Mouse (Mus musculus) cortical plate, adult 2 months (tissue): Measurements from ENCODE around the gene Epb41l4b. TPM values are rescaled to one million over a fixed set of nuclear protein-coding genes. Genes with fewer than 3 reads are reported as not detected.

Source experiments
- H3K27ac ChIP-seq: fragments of 200-500 bp; 2 replicates; pipeline ENCODE4 v1.5.1; 2012; ENCODE audit warnings: low read length, control low read depth, inconsistent platforms; ENCODE audit not compliant: insufficient read depth
- H3K4me1 ChIP-seq: fragments of 200-500 bp; 2 replicates; pipeline ENCODE4 v1.6.1; 2011; ENCODE audit warnings: low read length; ENCODE audit not compliant: control insufficient read depth, insufficient read depth
- H3K4me3 ChIP-seq: fragments of 200-500 bp; 2 replicates; pipeline ENCODE4 v1.5.1; 2011; ENCODE audit warnings: mild to moderate bottlenecking, low read length, control low read depth; ENCODE audit not compliant: insufficient read depth
- CTCF ChIP-seq: fragments of 200-500 bp; IDR thresholded peaks from 2 replicates; pipeline ENCODE4 v1.5.1; 2011; ENCODE audit warnings: mild to moderate bottlenecking, control low read depth, low read length; ENCODE audit not compliant: insufficient read depth; ENCODE audit errors: extremely low read depth
- POLR2A ChIP-seq: fragments of 200-500 bp; IDR thresholded peaks from 2 replicates; pipeline ENCODE4 v1.6.1; 2011; ENCODE audit warnings: mild to moderate bottlenecking, low read length, control low read depth; ENCODE audit not compliant: insufficient read depth; ENCODE audit errors: extremely low read depth
- polyA plus RNA-seq: library from polyadenylated mRNA; depleted of rRNA; stranded (reverse); fragments of >200 nt; gene quantifications from 2 replicates; pipeline ENCODE4 v1.2.3, GENCODE M21; 2012

Gene Epb41l4b
- polyA plus RNA-seq, 1 experiment = 17.7 TPM

DNA sequence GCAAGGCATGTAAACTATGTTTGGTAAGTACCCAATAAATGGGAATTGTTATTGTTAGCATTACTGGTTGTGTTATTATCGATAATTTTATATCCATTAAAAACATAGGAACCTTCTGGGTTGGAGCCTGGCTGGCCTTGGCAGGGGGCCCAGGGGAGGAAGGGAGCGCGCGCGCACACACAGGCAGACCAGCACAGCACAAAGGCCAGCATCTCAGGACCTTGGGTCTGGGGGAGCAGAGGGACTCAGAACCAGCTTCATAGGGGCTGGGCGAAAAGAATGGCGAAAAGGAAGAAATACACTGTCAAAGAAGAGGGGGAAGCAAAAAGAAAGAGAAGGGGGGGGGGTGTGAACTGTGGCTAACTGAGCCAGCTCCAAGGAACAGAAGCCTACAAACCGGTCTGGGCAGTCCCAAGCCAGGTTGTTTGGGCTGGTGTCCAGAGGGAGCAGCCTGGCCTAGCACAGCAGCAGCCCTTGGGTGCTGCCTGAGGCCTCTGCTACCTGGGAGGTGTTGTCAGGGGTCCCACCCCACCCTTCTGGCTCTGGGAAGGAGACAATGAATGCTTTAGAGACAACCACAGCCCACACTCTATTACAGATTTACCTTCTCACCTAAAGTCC is 13.4 kb upstream of the Epb41l4b start:
- Histone ChIP-seq H3K27ac (no peak overlapping the region), H3K4me3 (no peak overlapping the region), H3K4me1 (no peaks in the 10 kb centered on the region)
- TF ChIP-seq POLR2A (no peak), CTCF (no peak)

DNA sequence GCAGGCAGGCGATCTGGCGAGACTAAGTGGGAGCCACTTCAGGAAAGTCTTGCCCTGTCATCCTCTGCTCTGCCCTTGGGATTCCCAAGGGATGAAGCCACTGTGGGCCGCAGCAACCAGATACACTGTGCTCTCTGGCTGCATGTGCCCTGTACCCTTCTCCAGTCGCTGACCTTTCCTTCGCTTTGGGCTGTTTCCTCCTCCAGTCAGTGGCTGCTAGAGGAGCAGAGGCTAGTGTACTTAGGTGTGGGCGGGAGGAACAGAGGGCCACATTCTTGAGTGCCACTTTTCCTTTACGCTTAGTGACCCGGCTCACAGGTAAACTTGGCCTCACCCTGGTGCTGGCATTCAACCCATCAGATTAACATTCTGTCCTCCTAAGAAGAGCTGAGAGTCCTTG is 10.6 kb upstream of the Epb41l4b start:
- TF ChIP-seq POLR2A (no peak), CTCF (no peak)

DNA sequence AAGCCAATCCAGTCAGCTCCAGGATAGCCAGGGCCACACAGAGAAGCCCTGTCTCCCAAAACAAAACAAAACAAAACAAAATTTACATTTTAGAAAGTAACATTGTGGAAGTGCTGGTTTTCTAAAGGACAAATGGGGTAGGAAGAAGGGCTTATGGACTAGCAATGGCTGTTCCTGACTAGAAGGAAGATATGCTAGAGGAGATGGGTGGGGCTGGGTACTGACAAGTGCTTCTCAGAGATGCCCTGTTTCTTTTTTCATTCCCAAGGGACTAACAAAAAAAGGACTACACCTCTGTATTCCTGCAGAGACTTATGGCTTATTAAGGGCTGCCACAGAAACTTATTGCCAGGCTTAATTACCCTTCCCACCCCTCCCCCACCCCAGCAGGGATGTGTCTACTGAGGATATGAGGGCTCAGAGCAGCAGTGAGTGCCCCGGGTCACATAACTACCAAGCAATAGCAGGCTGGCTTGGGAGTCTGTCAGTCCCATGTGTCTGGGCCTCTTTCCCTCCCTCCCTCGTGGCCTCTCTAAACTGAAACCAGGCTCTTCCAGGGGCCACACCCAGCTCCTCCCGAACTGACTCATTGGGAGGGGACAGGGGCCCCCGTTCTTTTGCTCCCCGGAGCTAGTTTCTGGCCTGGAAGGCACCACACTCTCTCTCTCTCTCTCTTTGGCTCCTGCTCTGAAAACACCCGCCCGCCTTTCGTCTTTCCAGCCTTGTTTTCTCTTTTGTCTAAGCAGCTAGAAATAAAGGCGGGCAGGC is 10.0 kb upstream of the Epb41l4b start:
- TF ChIP-seq CTCF (no peak), POLR2A (no peak)
- no peak overlapping the region for H3K27ac ChIP-seq

More for the DNA sequence above, 10.6 kb upstream of the Epb41l4b start:
- Histone ChIP-seq H3K27ac (no peak overlapping the region), H3K4me1 (no peaks in the 10 kb centered on the region), H3K4me3 (no peak overlapping the region)

DNA sequence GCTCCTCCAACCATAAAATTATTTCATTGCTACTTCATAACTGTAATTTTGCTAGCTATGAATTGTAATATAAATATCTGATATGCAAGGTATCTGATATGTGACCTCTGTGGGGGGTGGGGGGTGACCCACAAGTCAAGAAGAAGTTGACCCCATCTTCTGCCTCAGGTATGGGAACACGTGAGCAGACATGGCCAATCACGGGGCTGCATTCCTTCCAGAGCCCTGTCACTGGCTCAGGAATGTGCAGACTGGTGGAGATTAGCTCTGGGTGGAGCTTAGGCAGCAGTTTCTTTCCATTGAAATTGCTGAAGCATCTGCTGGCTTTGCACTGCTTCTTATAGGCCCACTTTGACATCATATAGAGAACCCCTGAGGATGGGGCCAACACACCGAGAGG is 4.9 kb upstream of the Epb41l4b start:
- no peak overlapping the region for H3K27ac ChIP-seq
- no peak for TF ChIP-seq POLR2A
- no peak for TF ChIP-seq CTCF
- H3K4me1 ChIP-seq = no peaks in the 10 kb centered on the region
- H3K4me3 ChIP-seq = no peak overlapping the region

More for the DNA sequence above, 10.0 kb upstream of the Epb41l4b start:
- Histone ChIP-seq H3K4me3 (no peak overlapping the region), H3K4me1 (no peaks in the 10 kb centered on the region)

DNA sequence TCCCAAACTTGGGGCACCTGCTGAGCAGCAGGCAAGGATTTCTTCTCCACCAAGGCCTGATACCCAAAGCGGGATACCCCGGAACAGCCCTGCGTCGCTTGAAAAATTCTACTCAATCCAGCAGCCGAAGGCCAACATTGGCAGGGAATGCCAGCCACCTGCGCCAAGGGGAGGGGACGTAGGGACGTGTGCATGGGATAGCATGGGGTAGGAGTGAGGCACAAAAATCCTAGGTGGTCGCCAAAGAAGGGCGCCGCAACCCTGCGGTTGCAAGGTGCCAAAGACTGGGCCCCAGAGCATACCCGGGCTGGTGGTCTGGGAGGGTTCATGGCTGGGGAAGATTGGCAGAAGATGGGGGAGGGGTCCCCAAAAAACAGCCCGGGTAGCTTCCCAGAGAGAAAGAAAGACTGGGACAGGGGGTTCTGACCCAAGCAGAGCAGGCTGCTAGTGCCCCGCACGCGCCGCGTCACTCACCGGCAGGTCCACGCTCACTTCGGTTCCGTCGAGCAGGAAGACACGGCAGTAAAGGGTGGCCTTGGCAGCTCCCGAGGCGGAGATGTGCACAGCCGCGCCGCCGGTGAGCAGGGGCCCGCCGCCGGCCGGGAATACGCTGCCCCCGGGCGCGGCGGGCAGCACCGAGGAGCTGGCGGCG is 737 bp downstream of the Epb41l4b start:
- Histone ChIP-seq H3K27ac (no peak overlapping the region), H3K4me3 (peak overlapping the region; percentile 77), H3K4me1 (peaks cover 2% of the 10 kb centered on the region; the same call in 1 of the 2 replicates)
- TF ChIP-seq POLR2A = no peak
- no peak for TF ChIP-seq CTCF

DNA sequence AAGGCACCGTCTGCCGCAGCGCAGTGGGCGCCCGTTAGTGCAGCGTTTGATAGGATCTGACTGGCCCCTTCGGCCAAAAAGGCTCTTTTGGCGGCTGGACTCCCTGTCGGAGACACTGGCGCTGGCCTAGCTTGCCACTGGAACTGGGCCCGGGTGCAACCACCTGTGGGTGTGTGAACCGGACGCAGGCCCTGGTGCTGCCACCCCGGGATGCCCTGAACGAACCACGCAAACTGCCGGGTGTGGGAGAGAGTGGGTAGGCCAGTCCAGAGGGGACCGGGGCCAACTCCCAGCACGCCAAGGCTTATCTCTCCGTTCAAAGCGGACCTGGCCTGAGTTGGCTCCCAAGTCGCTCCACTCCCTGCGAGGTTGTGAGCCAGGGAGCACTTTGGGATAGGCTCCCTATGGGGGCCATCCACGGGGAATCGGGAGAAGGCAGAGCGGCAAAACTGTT is 1.3 kb downstream of the Epb41l4b start:
- Histone ChIP-seq H3K27ac (no peak overlapping the region), H3K4me1 (peaks cover 2% of the 10 kb centered on the region; the same call in 1 of the 2 replicates), H3K4me3 (peak overlapping the region; percentile 77)
- no peak for TF ChIP-seq CTCF
- TF ChIP-seq POLR2A = no peak

DNA sequence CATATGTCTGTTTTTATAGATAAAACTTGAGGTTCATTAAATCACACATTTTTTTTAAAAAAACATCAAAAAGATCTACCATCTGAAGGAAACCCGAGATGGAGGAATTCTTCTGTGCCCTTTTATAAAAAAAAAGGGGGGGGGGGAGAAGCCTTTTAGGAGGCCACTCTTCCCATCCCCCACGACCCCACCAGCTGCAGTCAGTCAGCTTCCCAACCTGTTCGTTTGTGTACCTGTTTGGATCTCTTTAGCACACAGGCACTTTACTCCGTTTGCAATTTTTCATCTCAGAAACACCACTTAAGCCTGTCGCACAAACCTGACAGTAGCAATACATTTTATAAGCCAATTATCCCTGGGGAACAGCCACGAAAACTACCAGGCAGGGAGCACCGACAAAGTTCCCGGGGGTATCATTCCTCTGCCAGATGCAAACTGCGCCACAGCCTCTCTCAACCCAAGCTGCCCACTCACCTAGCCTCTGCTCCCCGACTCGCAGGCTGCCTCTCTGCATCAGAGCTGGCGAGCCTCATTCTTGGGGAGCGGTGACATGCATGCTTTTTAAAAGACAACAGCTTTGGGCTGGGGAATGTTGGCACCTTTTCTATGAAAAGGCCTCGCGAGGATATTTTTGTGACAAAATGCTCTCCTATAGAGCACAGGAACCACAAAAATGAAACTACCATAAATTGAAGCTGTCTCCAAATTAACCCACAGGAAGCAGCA is 2.1 kb downstream of the Epb41l4b start:
- H3K27ac ChIP-seq = no peak overlapping the region
- peaks cover 4% of the 10 kb centered on the region; the same call in 1 of the 2 replicates for H3K4me1 ChIP-seq
- TF ChIP-seq POLR2A (no peak), CTCF (no peak)
- H3K4me3 ChIP-seq = peak overlapping the region; percentile 77

DNA sequence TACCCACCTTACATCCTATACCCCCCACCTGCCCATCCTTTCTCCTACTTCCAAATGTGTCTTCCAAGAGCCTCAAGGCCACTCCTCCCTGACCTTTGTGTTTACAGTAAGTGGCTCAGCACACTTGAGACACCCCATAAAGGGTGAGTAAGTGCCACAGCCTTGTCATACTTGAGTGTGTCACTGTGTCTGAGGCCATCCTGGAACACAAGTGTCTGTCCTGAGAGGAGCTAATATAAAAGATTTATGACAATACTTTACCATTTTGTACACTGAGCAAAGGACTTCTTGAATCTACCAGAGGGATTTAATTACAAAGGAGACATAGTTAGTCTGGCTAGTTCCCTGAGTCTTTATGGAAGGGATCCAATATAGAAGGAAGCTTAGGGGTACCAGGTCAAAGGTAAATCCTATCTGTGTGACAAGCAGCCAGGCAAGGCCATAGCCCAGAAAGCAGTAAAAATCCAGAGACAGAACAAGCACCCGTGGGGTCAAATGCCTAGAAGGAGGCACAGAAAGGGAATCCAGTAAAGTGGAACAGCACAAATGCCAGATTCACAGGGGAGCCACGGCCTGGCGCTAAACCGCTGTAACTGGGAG is 2.9 kb downstream of the Epb41l4b start:
- peaks cover 4% of the 10 kb centered on the region; the same call in 1 of the 2 replicates for H3K4me1 ChIP-seq
- no peak for TF ChIP-seq CTCF
- no peak for TF ChIP-seq POLR2A
- no peak overlapping the region for H3K27ac ChIP-seq
- no peak overlapping the region for H3K4me3 ChIP-seq

DNA sequence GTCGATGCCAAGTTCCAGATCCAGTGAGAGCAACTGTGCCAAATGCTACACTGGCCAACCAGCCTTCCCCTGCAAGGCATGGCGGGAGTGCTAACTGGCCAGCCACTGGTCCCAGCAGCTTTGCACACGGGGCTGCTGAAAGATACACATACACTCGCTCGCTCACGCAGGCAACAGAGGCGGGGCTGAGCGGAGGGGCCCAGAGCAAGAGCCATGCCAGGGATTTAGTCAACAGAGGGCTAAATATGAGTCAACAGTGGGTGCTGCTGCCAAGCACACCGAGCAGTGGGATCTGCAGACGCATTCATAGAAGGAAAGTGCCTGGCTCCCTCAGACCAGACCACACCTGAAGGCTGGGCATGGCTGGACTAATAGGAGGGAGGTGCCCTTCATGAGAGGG is 3.8 kb downstream of the Epb41l4b start:
- H3K27ac ChIP-seq = no peak overlapping the region
- peaks cover 4% of the 10 kb centered on the region; the same call in 1 of the 2 replicates for H3K4me1 ChIP-seq
- TF ChIP-seq POLR2A (no peak), CTCF (no peak)
- no peak overlapping the region for H3K4me3 ChIP-seq
